Mouse (Mus musculus) 3T3-L1 (cell line): ENCODE results near the gene Plp1.

Experiments used
- DNase-seq: peaks from one replicate; pipeline ENCODE4 v3.0.0-alpha.2; 2015; ENCODE audit warnings: low read depth, low spot score

Gene Plp1

DNA sequence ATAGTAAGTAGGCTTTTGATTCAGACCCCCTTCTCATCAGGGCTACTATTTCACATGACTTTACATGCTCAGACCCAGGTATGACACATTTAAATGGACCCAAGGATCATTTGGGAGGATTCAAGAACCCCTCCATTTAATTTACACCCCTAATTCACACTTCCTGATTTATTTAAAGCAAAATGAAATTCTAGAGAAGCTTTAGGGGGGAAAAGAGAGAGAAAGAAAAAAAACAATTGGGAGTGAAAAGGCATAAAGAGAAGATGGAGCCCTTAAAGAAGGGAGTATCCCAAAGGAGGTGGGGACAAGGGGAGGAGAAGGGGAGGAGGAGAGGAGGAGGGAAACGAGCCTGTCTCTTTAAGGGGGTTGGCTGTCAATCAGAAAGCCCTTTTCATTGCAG lies at the start of gene Plp1:
Plp1 (plus strand) TSS at position 301 of the 400 bp plus-strand sequence.
- no peak for DNase-seq

DNA sequence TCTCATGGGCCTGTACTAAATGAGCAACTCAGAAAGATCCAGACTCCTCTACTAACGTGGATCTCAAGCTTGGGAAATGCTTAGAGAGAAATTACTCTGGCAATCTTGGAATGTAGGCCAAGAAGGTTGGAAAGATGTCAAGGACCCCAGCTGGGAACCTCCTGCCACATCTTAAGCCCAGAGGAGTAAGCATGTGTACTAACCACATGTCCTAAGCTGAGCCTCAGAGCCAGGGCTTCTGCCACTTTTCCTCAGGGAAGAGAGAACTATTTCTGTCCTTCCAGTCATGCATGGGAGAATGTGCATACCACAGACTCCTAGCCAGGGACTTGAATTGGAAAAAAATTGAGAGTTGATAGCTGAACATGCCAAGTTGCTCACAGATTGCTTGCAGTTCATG lies 49.4 kb upstream of the Plp1 start:
- DNase-seq = peak; percentile 2

DNA sequence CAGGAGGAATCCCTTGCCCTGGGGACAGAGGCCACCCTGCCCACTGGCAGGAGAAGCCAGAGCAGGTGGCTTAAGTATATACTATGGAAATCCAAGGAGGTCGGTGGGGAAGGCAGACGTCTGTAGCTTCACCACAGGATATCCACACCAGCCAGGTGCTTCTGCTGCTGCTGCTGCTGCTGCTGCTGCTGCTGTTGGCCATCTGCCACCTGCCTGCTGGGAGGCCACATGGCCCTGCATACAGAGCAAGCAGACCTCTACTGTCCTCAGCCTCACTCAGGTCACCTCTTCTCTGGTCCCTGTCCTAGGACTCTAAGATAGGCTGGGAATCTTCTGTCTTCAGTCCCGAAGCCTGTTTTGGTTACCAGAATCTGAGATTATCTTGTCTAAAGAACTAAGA lies 44.4 kb upstream of the Plp1 start:
- DNase-seq = no peak

DNA sequence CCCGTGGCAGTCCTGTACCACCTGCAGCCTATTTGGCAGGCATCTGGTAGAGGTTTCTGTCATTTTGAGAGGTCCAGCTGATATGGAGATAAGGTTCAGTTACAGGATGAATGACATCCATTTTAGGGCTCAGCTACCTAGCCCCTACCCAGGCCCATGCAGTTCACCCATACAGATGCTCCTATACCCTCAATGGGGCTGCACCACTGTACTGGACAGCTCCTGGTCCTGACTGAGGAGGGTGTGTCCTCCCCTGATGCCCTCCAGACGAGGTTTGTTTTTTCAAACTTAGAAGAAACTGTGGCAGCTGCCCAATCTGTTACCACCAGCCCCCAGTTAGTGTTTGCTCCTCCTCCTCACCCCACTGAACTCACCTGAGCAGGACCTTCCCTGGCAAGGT lies 43.2 kb upstream of the Plp1 start:
- no peak for DNase-seq

DNA sequence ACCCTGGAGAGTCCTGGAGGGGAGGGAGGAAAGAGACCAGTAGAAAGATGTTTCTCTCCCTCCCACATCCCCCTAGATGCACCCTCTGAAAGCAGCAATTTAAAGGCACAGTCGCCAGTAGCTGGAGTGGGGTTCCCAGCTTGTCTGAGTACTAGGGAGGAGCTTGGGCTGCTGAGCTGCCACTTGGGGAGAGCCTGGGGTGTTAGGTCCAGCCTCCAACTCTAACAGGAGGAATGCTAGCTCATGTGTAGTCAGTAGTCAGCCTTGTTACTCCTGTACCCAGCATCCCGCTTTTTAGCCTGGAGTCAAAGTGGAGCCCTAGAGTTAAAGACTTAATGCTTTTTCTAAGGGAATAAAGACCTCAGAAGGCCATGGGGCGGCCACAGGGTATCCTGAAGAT lies 42.4 kb upstream of the Plp1 start, which contains the start of gene Glra4:
Glra4 (minus strand) TSS at position 101 of the 400 bp plus-strand sequence.
- no peak for DNase-seq

DNA sequence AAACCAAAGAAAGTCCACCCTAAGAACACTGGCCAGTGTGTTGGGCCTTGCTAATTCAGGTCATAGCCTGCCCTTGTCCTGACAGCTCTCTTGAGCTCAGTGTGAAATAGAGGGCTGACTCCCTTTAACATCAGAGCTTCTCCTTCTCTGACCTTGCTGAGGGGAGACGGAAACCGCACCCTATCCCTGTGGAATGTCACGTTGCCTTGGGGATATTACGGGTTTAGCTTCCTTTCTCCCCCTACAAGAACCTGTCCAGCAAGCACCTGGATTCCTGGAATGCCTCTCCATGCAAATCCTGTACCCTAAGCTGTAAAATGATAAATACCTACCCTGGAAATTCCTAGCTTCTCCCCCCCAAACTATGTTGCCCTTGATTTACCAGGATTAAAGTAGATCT lies 33.0 kb upstream of the Plp1 start:
- no peak for DNase-seq

DNA sequence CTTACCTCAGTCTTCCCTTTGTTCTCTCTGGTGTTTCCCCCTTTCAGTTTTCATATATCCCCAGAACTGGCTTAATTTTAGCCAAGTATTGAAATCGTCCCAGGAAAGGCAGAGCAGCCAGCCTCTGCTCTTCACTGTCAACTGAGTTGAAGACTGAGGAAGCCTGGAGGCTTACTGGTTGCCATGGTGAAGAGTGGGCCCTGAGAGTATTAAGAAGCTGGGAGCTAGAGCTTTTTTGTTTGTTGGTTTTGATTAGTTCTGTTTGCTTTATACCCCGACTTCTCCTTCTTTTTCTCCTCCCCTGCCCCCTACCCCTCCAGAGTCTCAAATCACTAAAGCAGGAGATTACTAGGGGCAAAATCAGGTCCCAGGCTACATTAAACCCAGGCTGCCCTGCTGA lies 25.2 kb upstream of the Plp1 start:
- DNase-seq = no peak

DNA sequence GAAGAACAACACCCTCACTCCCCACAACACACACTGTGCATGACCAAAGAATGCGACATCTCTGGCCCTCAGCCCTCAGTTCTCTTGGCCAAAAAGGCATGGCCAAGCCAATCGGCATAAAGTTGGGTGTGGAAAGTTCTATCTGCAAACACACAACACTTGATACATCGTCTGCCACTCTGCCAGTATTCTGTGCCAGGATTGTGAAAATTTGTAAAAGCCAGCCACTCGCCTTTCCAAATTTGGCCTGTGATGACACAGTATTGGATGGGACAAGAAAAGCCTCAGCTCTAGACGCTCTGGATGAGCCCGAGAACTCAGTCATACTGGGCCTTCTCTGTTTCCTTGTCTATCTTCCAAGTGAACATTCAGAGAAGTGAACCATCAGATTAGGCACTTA lies 2.7 kb upstream of the Plp1 start:
- DNase-seq = no peak

DNA sequence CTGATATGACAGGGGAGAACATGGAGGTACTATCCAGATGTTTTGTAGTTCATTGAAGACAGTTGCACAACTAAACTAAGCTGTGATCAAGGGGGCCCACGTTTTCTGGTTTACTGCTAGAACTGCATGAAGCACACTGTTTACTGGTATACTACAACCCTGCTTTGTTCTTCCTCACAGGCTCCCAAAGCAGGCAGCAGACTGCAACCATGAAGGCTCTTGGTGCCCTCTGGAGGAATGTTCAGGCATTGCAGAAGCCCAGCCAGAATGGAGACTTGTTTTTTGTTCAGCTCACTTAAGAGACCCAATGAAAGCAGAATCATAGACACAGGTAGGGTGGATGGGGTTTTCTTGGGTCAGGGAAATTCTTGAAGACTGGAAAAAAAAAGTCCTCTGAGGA lies 2.2 kb upstream of the Plp1 start:
- DNase-seq = peak; percentile 74

DNA sequence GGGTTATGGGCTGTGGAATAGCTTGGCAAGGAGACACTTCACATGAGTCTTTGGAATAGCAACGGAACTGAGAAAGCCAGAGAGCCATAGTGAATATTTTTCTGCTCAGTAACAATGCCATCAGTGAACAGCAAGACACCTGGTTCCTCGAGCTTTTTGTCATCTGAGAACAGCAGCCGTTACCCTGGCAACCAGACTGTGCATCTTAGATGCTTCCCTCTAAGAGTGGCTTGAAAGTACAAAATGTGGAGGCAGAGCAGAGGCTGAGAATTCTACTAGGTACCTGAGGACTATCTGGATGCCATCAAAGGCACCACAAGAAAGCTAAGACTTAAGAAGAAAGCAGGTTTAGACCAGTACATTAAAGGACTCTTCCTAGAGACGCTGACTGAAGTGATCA lies 2.5 kb downstream of the Plp1 start:
- DNase-seq = no peak

DNA sequence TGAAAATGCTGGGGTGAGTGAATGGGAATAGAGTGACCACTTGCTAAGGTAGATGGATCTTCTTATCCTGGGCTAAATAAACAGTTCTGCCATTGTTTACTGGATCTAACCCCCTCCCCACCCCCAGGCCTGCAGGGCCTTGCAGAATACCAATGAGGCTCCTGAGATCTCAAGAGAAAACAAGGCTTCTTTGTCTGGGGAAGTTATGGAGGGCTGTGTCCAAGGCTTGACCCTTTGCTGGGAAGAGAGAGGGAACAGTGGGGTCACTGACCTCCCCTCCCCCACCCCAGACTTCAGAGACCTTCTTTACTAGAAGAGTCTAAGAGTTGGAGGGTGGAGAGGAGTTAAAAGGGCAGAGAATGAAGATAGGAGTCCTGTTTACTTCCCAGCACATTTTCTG lies 6.1 kb downstream of the Plp1 start:
- DNase-seq = no peak

DNA sequence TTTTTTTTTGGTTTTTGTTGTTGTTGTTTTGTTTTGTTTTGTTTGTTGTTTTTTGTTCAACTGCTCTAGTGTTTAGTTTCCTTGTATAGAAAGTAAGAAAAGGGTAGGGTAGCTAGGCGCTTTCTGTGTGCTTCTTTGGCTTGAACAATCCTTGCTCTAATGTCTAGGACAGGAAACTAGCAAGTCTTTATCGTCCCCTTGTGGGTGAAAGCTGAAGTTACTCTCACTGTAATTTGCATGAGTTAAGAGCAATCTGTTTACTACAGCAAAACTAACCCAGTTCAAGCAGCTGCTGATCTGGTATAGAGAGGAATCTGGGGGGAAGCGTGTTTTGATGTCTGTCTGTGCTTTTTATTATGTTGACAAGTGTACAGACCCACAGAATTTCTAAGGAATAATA lies 27.8 kb downstream of the Plp1 start:
- peak; percentile 48 for DNase-seq

DNA sequence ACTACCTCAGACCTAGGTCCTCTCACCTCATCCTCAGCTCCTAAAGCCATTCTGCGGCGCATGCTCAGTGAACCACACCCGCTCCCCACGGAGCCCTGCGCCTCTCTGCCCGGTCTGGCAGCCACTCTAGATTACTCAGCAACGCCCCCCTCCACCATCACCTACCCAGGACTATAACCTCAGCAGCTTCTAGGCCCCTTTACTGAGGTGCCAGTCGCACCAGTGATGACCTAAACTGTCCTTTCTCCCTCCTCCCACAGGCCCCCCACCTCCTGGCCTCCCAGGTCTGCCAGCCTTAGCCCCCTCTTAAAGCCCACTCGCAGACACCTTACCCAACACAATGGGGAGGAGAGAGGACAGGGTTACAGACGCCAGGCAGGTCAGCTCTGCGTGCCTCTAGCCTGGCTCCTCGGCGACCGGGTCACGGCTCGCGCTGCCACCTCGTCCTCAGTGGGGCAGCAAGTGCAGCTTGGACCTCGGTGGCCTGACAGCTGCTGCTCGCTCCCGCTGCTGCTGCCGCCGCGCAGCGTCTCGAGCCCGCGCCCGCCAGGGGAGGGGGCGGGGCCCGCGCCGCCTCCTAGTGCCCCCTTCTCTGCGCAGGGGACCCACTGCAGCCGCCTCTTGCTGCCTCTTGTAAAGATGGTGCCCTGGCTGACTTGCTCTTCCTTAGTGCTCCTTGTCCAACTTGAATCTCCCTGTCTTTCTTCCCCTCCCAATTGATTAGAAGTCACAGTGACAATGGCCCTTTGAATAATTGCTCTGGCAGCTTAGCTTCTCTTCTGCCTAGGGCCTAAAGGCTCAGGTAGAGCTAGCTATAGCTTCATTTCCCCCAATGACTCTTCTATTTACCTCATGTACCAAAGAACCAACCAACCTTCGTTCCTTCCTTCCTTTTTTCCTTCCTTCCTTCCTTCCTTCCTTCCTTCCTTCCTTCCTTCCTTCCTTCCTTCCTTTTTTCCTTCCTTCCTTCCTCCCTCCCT lies 45.9 kb downstream of the Plp1 start, which contains the start of gene Rab9b:
Rab9b (minus strand) TSS at position 695 of the 980 bp plus-strand sequence.
- no peak for DNase-seq
